In the genomic region with DNA sequence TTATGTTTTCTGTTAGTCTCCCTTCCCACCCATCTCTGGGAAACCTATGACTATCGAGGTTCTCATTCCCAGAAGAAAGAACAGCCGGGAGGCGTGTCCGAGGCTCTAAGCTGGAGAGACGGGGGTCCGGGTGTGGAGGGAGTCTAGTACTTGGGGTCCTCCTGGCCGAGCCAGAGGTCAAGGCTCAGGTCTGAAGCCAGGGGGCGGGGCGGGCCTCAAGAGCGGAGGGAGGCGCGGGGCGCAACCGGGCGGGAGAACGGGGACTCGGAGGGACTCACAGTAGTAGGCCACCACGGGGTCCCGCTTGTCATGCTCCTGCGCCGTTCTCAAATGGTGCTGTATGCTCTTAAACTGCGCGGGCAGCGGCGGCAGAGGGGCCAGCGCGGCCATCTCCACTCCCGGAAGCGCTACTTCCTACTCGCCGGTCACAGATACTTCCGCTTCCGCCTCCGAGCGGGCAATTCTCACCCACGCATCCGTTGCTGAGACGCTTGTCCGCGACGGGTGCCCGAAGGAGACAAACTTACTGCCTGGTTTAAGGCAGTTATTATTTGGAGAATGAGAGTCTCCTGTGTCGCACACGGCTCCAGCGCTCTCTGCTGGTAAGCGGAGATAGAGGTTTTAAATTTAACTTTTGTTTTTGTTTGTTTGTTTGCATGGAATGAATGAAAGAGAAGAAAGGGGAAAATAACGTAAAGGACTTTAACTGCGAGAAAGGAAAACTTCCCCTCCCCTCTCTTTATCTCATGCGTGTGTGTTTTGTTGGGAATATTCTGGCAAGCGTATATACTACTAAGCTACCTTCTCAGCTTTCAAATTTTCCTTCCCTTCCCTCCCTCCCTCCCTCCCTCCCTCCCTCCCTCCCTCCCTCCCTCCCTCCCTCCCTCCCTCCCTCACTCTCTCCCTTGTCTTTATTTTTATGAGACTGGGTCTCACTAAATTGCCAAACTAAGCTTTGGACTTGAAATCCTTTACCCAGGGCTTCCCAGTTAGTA, we compare ENCODE assay signal across 1 mouse cellular context.
TF ChIP-seq lines count a peak whose summit lies in the region.

TSS of gene Vta1 (minus strand) at position 489 of the 995 bp plus-strand sequence.
TSS of gene Nmbr (plus strand) at position 520 of the 995 bp plus-strand sequence.

TF ChIP-seq in CH12.LX, 34 proteins besides CTCF, POLR2A, EP300 and RAD21 (continued from another document):
- TF ChIP-seq MEF2A (IDR thresholded peaks at IDR 0.05; ENCODE audit: borderline replicate concordance, low read depth, low read length) (no peak), KAT2A (IDR thresholded peaks at IDR 0.05; ENCODE audit: insufficient replicate concordance, low read length) (peak; percentile 76; the same call in 1 of the 2 replicates), CHD2 (IDR thresholded peaks at IDR 0.05; ENCODE audit: low read length) (peak; percentile 13; the same call in 1 of the 2 replicates), HCFC1 (IDR thresholded peaks at IDR 0.05; ENCODE audit: low read depth, low read length) (peak; percentile 90), MYC (IDR thresholded peaks at IDR 0.05; ENCODE audit: low read depth, low read length) (no peak), E2F4 (IDR thresholded peaks at IDR 0.05; ENCODE audit: insufficient replicate concordance, low read depth, low read length) (no peak), NRF1 (IDR thresholded peaks at IDR 0.05; ENCODE audit: low read depth, low read length) (peak; percentile 53; the same call in 1 of the 2 replicates), RCOR1 (conservative IDR thresholded peaks at IDR 0.05; ENCODE audit: low read depth, low read length) (no peak), MXI1 (IDR thresholded peaks at IDR 0.05; ENCODE audit: low read depth, low read length) (peak; percentile 79), IRF4 (IDR thresholded peaks at IDR 0.05; ENCODE audit: low read depth, low read length) (peak; percentile 54; the same call in 1 of the 2 replicates), USF2 (conservative IDR thresholded peaks at IDR 0.05; ENCODE audit: low read depth, low read length) (no peak), ETS1 (conservative IDR thresholded peaks at IDR 0.05; ENCODE audit: low read depth, low read length) (peak; percentile 1; the same call in 1 of the 2 replicates), ZNF384 (IDR thresholded peaks at IDR 0.05; ENCODE audit: low read depth, low read length) (no peak), ZMIZ1 (IDR thresholded peaks at IDR 0.05; ENCODE audit: low read depth, low read length) (no peak), UBTF (IDR thresholded peaks at IDR 0.05; ENCODE audit: low read depth, low read length) (no peak), USF1 (IDR thresholded peaks at IDR 0.05; ENCODE audit: low read depth, low read length) (no peak), PAX5 (IDR thresholded peaks at IDR 0.05; ENCODE audit: low read length) (no peak), TBP (conservative IDR thresholded peaks at IDR 0.05; ENCODE audit: low read depth, low read length) (no peak), ELF1 (IDR thresholded peaks at IDR 0.05; ENCODE audit: low read depth, low read length) (peak; percentile 100), MAFK (IDR thresholded peaks at IDR 0.05; ENCODE audit: insufficient replicate concordance, low read length) (no peak), NELFE (IDR thresholded peaks at IDR 0.05; ENCODE audit: low read depth, low read length) (no peak), MAZ (IDR thresholded peaks at IDR 0.05; ENCODE audit: low read depth, low read length) (peak; percentile 51; the same call in 1 of the 2 replicates), JUN (IDR thresholded peaks at IDR 0.05; ENCODE audit: insufficient read depth, low read depth, low read length) (no peak), CHD1 (IDR thresholded peaks at IDR 0.05; ENCODE audit: low read depth, low read length) (no peak), SMC3 (IDR thresholded peaks at IDR 0.05; ENCODE audit: low read depth, low read length) (peak; percentile 82), MAX (IDR thresholded peaks at IDR 0.05; ENCODE audit: low read length) (no peak), POLR2AphosphoS2 (IDR thresholded peaks at IDR 0.05; ENCODE audit: low read depth, low read length) (no peak), ZC3H11A (IDR thresholded peaks at IDR 0.05; ENCODE audit: low read depth, low read length) (peak; percentile 27), GABPA (IDR thresholded peaks at IDR 0.05; ENCODE audit: insufficient replicate concordance, low read depth, low read length) (no peak), JUND (conservative IDR thresholded peaks at IDR 0.05; ENCODE audit: low read depth, low read length) (no peak), TCF12 (IDR thresholded peaks at IDR 0.05; ENCODE audit: low read depth, low read length) (peak; percentile 56; the same call in 1 of the 2 replicates), BHLHE40 (IDR thresholded peaks at IDR 0.05; ENCODE audit: low read depth, low read length) (no peak; the same call in 1 of the 2 replicates)
TF ChIP-seq in CH12.LX: peak in this region for 13.
